Mouse (Mus musculus) testis, postnatal 14 days (tissue): Measurements from ENCODE around the gene Kirrel2.

Experiments used
- DNase-seq: peaks from one replicate; pipeline ENCODE4 v3.0.0; 2021; ENCODE audit warnings: low spot score

The Kirrel2 gene

GRCm38 (mm10) chr7:30450241-30450640, 7.2 kb downstream of the Kirrel2 start:
- no peak for DNase-seq

GRCm38 (mm10) chr7:30444971-30445751, 12.3 kb downstream of the Kirrel2 start, which contains the start of gene Aplp1:
Aplp1 (minus strand) TSS chr7:30445535.
- DNase-seq: no peak

GRCm38 (mm10) chr7:30444154-30444970, 13.1 kb downstream of the Kirrel2 start:
- DNase-seq: peak; percentile 62

GRCm38 (mm10) chr7:30443696-30444095, 13.8 kb downstream of the Kirrel2 start:
- DNase-seq: no peak

GRCm38 (mm10) chr7:30440697-30441096, 16.8 kb downstream of the Kirrel2 start:
- no peak for DNase-seq

GRCm38 (mm10) chr7:30439734-30440133, 17.8 kb downstream of the Kirrel2 start:
- DNase-seq: no peak

- no peak for DNase-seq
Observed at GRCm38 (mm10) chr7:30436879-30437278, 20.6 kb downstream of the Kirrel2 start.

- no peak for DNase-seq
Observed at GRCm38 (mm10) chr7:30435156-30435555, 22.3 kb downstream of the Kirrel2 start.

- no peak for DNase-seq
Observed at GRCm38 (mm10) chr7:30434701-30435100, 22.8 kb downstream of the Kirrel2 start.

- DNase-seq: no peak
Observed at GRCm38 (mm10) chr7:30434238-30434637, 23.3 kb downstream of the Kirrel2 start.

- no peak for DNase-seq
Observed at GRCm38 (mm10) chr7:30431793-30432192, 25.7 kb downstream of the Kirrel2 start.

GRCm38 (mm10) chr7:30430191-30430590, 27.3 kb downstream of the Kirrel2 start:
- DNase-seq: no peak

GRCm38 (mm10) chr7:30429327-30429726, 28.2 kb downstream of the Kirrel2 start:
- DNase-seq: no peak

GRCm38 (mm10) chr7:30423071-30423641, 34.3 kb downstream of the Kirrel2 start:
- no peak for DNase-seq

GRCm38 (mm10) chr7:30422560-30422959, 34.9 kb downstream of the Kirrel2 start:
- no peak for DNase-seq

- peak; percentile 85 for DNase-seq
Observed at GRCm38 (mm10) chr7:30421890-30422435, 35.5 kb downstream of the Kirrel2 start.

GRCm38 (mm10) chr7:30421175-30421889, 36.2 kb downstream of the Kirrel2 start, which contains the start of gene Nfkbid:
Nfkbid (plus strand) TSS chr7:30421732.
- peak; percentile 43 for DNase-seq

GRCm38 (mm10) chr7:30420673-30421072, 36.8 kb downstream of the Kirrel2 start:
- no peak for DNase-seq

- no peak for DNase-seq
Observed at GRCm38 (mm10) chr7:30419561-30420499, 37.7 kb downstream of the Kirrel2 start, which contains the start of gene Hcst. Hcst (minus strand) TSS chr7:30419854.

- DNase-seq: no peak
Observed at GRCm38 (mm10) chr7:30417856-30418255, 39.6 kb downstream of the Kirrel2 start.
